Mouse (Mus musculus) layer of hippocampus, adult 6 months (tissue): ENCODE data around the gene Klk1b27. TPM values are rescaled to one million over a fixed set of nuclear protein-coding genes. Genes with fewer than 3 reads are reported as not detected.

Experiments used
- long read RNA-seq, 2 experiments: library from polyadenylated mRNA; unstranded; transcript quantifications; one replicate each; pipeline ENCODE4 v2.0.0; 2019 to 2020
- polyA plus RNA-seq: library from polyadenylated mRNA; unstranded; fragments of <200 nt; fragmentation: Nextera tagmentation; gene quantifications from 2 replicates; pipeline ENCODE4 v1.2.3, GENCODE M21; 2021

Gene Klk1b27
- polyA plus RNA-seq = 0.16 and 0.28 TPM in 2 replicates
- long read RNA-seq, experiment 1 = 0 reads
- long read RNA-seq, experiment 2 = 0 reads

GRCm38 (mm10) chr7:44051990-44052389, at the start of gene Klk1b27:
Klk1b27 (plus strand) TSS chr7:44052290.

GRCm38 (mm10) chr7:44011868-44012267, 40.2 kb upstream of the Klk1b27 start, which contains the start of gene Klk1b26:
Klk1b26 (plus strand) TSS chr7:44012168.

GRCm38 (mm10) chr7:44102028-44102427, 49.9 kb downstream of the Klk1b27 start, which contains the start of gene Klk1b21:
Klk1b21 (plus strand) TSS chr7:44102328.

Other genes with a start within 250 kb of the Klk1b27 start
- gene Klk7, start 241.0 kb upstream of the Klk1b27 start, polyA plus RNA-seq = 0.16 and 0.21 TPM in 2 replicates
- gene Klk6, start 227.8 kb upstream of the Klk1b27 start, polyA plus RNA-seq = 4.4 and 5.0 TPM in 2 replicates
- 0.15 TPM in 1 of 2 replicates, not detected in the other for gene Klk5, start 210.3 kb upstream of the Klk1b27 start, polyA plus RNA-seq
- not detected in 2 replicates for gene Klk4, start 171.1 kb upstream of the Klk1b27 start, polyA plus RNA-seq
- gene Klk15, start 118.5 kb upstream of the Klk1b27 start, polyA plus RNA-seq = not detected in 2 replicates
- gene Klk1b8, start 101.6 kb upstream of the Klk1b27 start, polyA plus RNA-seq = not detected in 2 replicates
- gene Klk1b1, start 85.5 kb upstream of the Klk1b27 start, polyA plus RNA-seq = not detected in 2 replicates
- not detected in 2 replicates for gene Klk1b9, start 76.2 kb upstream of the Klk1b27 start, polyA plus RNA-seq
- gene Klk1b11, start 56.4 kb upstream of the Klk1b27 start, polyA plus RNA-seq = not detected in 2 replicates
- gene Klk1b26, start 40.1 kb upstream of the Klk1b27 start, polyA plus RNA-seq = not detected in 2 replicates
- gene Klk1b21, start 50.0 kb downstream of the Klk1b27 start, polyA plus RNA-seq = not detected in 2 replicates
- not detected in 2 replicates for gene Klk1b22, start 60.4 kb downstream of the Klk1b27 start, polyA plus RNA-seq
- not detected in 2 replicates for gene Klk1b16, start 84.5 kb downstream of the Klk1b27 start, polyA plus RNA-seq
- gene Klk1b24, start 135.9 kb downstream of the Klk1b27 start, polyA plus RNA-seq = 0.23 TPM in 1 of 2 replicates, not detected in the other
- not detected in 2 replicates for gene Klk1b3, start 145.9 kb downstream of the Klk1b27 start, polyA plus RNA-seq
- gene Klk1b4, start 155.1 kb downstream of the Klk1b27 start, polyA plus RNA-seq = not detected in 2 replicates
- gene Klk1b5, start 163.7 kb downstream of the Klk1b27 start, polyA plus RNA-seq = not detected in 2 replicates
- not detected in 2 replicates for gene Klk1, start 173.1 kb downstream of the Klk1b27 start, polyA plus RNA-seq
- not detected in 2 replicates for gene Gm36864, start 183.9 kb downstream of the Klk1b27 start, polyA plus RNA-seq
- gene 1700028J19Rik, start 194.4 kb downstream of the Klk1b27 start, polyA plus RNA-seq = 1.8 and 2.1 TPM in 2 replicates
- 110 and 113 TPM in 2 replicates for gene 2410002F23Rik, start 194.4 kb downstream of the Klk1b27 start, polyA plus RNA-seq
- gene Acp4, start 205.1 kb downstream of the Klk1b27 start, polyA plus RNA-seq = not detected in 2 replicates
- gene Gm15517, start 209.2 kb downstream of the Klk1b27 start, polyA plus RNA-seq = not detected in 2 replicates